Mouse (Mus musculus): ENCODE measurements around the gene Washc4. TPM values are rescaled to one million over a fixed set of nuclear protein-coding genes. Genes with fewer than 3 reads are reported as not detected.

The Washc4 gene
- total RNA-seq, 1 experiment, result 38.2 TPM

- Histone ChIP-seq H3K9ac (ENCODE audit: insufficient read depth, low read depth, low read length, poor library complexity, severe bottlenecking) (no peak overlapping the region), H3K4me3 (ENCODE audit: insufficient read depth in 1 of 2, low read depth in 1 of 2, low read length in 2 of 2, poor library complexity in 1 of 2, severe bottlenecking in 1 of 2) (no peak overlapping the region), H3K9me3 (ENCODE audit: control insufficient read depth, insufficient read depth, low read depth, low read length) (no peaks in the 10 kb centered on the region), H3K4me1 (ENCODE audit: control insufficient read depth in 2 of 2, insufficient read depth in 2 of 2, low read length in 2 of 2, poor library complexity in 1 of 2) (no peaks in the 10 kb centered on the region), H3K27ac (ENCODE audit: insufficient read depth, low read depth, low read length, poor library complexity, severe bottlenecking) (no peak overlapping the region), H3K36me3 (ENCODE audit: control insufficient read depth, insufficient read depth, low read length, poor library complexity, severe bottlenecking) (peaks cover 34% of the 10 kb centered on the region)
- in situ Hi-C loops (cut with MboI; ENCODE audit: low sequenced_read_pairs in 2 of 2, unreplicated experiment in 2 of 2), result no loop called here
- TF ChIP-seq MAFK (IDR thresholded peaks at IDR 0.05; ENCODE audit: insufficient read depth, low read depth, low read length), result no peak
- TF ChIP-seq CHD2 (IDR thresholded peaks at IDR 0.05; ENCODE audit: low read depth, low read length), result no peak
- TF ChIP-seq HCFC1 (IDR thresholded peaks at IDR 0.05; ENCODE audit: borderline replicate concordance, insufficient read depth, low read length), result no peak
- no peak for TF ChIP-seq ZC3H11A (IDR thresholded peaks at IDR 0.05; ENCODE audit: borderline replicate concordance, low read depth, low read length)
- no peak for TF ChIP-seq ZNF384 (IDR thresholded peaks at IDR 0.05; ENCODE audit: low read depth, low read length)
- DNase-seq (ENCODE audit: low read depth, low spot score), result no peak
Measured at GRCm38 (mm10) chr10:83565449-83566441, 22.2 kb downstream of the Washc4 start.

GRCm38 (mm10) chr10:83590801-83591200 lies 47.2 kb downstream of the Washc4 start:
- in situ Hi-C loops (cut with MboI; ENCODE audit: low sequenced_read_pairs in 2 of 2, unreplicated experiment in 2 of 2), result no loop called here
- no peak for TF ChIP-seq CHD2 (IDR thresholded peaks at IDR 0.05; ENCODE audit: low read depth, low read length)
- no peak for TF ChIP-seq HCFC1 (IDR thresholded peaks at IDR 0.05; ENCODE audit: borderline replicate concordance, insufficient read depth, low read length)
- TF ChIP-seq MAFK (IDR thresholded peaks at IDR 0.05; ENCODE audit: insufficient read depth, low read depth, low read length), result no peak
- TF ChIP-seq ZNF384 (IDR thresholded peaks at IDR 0.05; ENCODE audit: low read depth, low read length), result no peak
- TF ChIP-seq ZC3H11A (IDR thresholded peaks at IDR 0.05; ENCODE audit: borderline replicate concordance, low read depth, low read length), result no peak
- Histone ChIP-seq H3K9me3 (ENCODE audit: control insufficient read depth, insufficient read depth, low read depth, low read length) (no peaks in the 10 kb centered on the region), H3K9ac (ENCODE audit: insufficient read depth, low read depth, low read length, poor library complexity, severe bottlenecking) (no peak overlapping the region), H3K36me3 (ENCODE audit: control insufficient read depth, insufficient read depth, low read length, poor library complexity, severe bottlenecking) (peaks cover 47% of the 10 kb centered on the region), H3K4me1 (ENCODE audit: control insufficient read depth in 2 of 2, insufficient read depth in 2 of 2, low read length in 2 of 2, poor library complexity in 1 of 2) (no peaks in the 10 kb centered on the region), H3K27ac (ENCODE audit: insufficient read depth, low read depth, low read length, poor library complexity, severe bottlenecking) (no peak overlapping the region), H3K4me3 (ENCODE audit: insufficient read depth in 1 of 2, low read depth in 1 of 2, low read length in 2 of 2, poor library complexity in 1 of 2, severe bottlenecking in 1 of 2) (no peak overlapping the region)
- no peak for DNase-seq (ENCODE audit: low read depth, low spot score)

- no peaks in the 10 kb centered on the region for H3K9me3 ChIP-seq (ENCODE audit: control insufficient read depth, insufficient read depth, low read depth, low read length)
- H3K4me3 ChIP-seq (ENCODE audit: insufficient read depth in 1 of 2, low read depth in 1 of 2, low read length in 2 of 2, poor library complexity in 1 of 2, severe bottlenecking in 1 of 2), result no peak overlapping the region
- H3K4me1 ChIP-seq (ENCODE audit: control insufficient read depth in 2 of 2, insufficient read depth in 2 of 2, low read length in 2 of 2, poor library complexity in 1 of 2), result no peaks in the 10 kb centered on the region
- H3K27ac ChIP-seq (ENCODE audit: insufficient read depth, low read depth, low read length, poor library complexity, severe bottlenecking), result no peak overlapping the region
- H3K36me3 ChIP-seq (ENCODE audit: control insufficient read depth, insufficient read depth, low read length, poor library complexity, severe bottlenecking), result peaks cover 36% of the 10 kb centered on the region
- in situ Hi-C loops (cut with MboI; ENCODE audit: low sequenced_read_pairs in 2 of 2, unreplicated experiment in 2 of 2), result no loop called here
- H3K9ac ChIP-seq (ENCODE audit: insufficient read depth, low read depth, low read length, poor library complexity, severe bottlenecking), result no peak overlapping the region
- TF ChIP-seq CHD2 (IDR thresholded peaks at IDR 0.05; ENCODE audit: low read depth, low read length), result no peak
- no peak for TF ChIP-seq ZNF384 (IDR thresholded peaks at IDR 0.05; ENCODE audit: low read depth, low read length)
- TF ChIP-seq MAFK (IDR thresholded peaks at IDR 0.05; ENCODE audit: insufficient read depth, low read depth, low read length), result no peak
- TF ChIP-seq HCFC1 (IDR thresholded peaks at IDR 0.05; ENCODE audit: borderline replicate concordance, insufficient read depth, low read length), result no peak
- TF ChIP-seq ZC3H11A (IDR thresholded peaks at IDR 0.05; ENCODE audit: borderline replicate concordance, low read depth, low read length), result no peak
- DNase-seq (ENCODE audit: low read depth, low spot score), result no peak
Measured at GRCm38 (mm10) chr10:83592616-83593015, 49.1 kb downstream of the Washc4 start.

GRCm38 (mm10) chr10:83594526-83594925 lies 51.0 kb downstream of the Washc4 start:
- Histone ChIP-seq H3K27ac (ENCODE audit: insufficient read depth, low read depth, low read length, poor library complexity, severe bottlenecking) (no peak overlapping the region), H3K4me3 (ENCODE audit: insufficient read depth in 1 of 2, low read depth in 1 of 2, low read length in 2 of 2, poor library complexity in 1 of 2, severe bottlenecking in 1 of 2) (no peak overlapping the region), H3K9me3 (ENCODE audit: control insufficient read depth, insufficient read depth, low read depth, low read length) (no peaks in the 10 kb centered on the region), H3K9ac (ENCODE audit: insufficient read depth, low read depth, low read length, poor library complexity, severe bottlenecking) (no peak overlapping the region), H3K36me3 (ENCODE audit: control insufficient read depth, insufficient read depth, low read length, poor library complexity, severe bottlenecking) (peaks cover 34% of the 10 kb centered on the region), H3K4me1 (ENCODE audit: control insufficient read depth in 2 of 2, insufficient read depth in 2 of 2, low read length in 2 of 2, poor library complexity in 1 of 2) (no peaks in the 10 kb centered on the region)
- DNase-seq (ENCODE audit: low read depth, low spot score), result no peak
- in situ Hi-C loops (cut with MboI; ENCODE audit: low sequenced_read_pairs in 2 of 2, unreplicated experiment in 2 of 2), result no loop called here
- TF ChIP-seq CHD2 (IDR thresholded peaks at IDR 0.05; ENCODE audit: low read depth, low read length) (no peak), ZC3H11A (IDR thresholded peaks at IDR 0.05; ENCODE audit: borderline replicate concordance, low read depth, low read length) (no peak), MAFK (IDR thresholded peaks at IDR 0.05; ENCODE audit: insufficient read depth, low read depth, low read length) (no peak), HCFC1 (IDR thresholded peaks at IDR 0.05; ENCODE audit: borderline replicate concordance, insufficient read depth, low read length) (no peak), ZNF384 (IDR thresholded peaks at IDR 0.05; ENCODE audit: low read depth, low read length) (no peak)
